Mouse (Mus musculus) kidney, adult 2 months (tissue): ENCODE results near the gene Lpcat2b.
"Not testable (repeated sequence)": the region's sequence is repeated elsewhere in the genome, so short reads cannot be mapped to it uniquely, and the experiment has no call there.

Experiments
- CTCF ChIP-seq: fragments of 200-500 bp; conservative IDR thresholded peaks from 2 replicates; pipeline ENCODE4 v1.5.1; 2011; ENCODE audit warnings: low read depth, mild to moderate bottlenecking, control low read depth, low read length, moderate library complexity, mixed read lengths; ENCODE audit not compliant: insufficient read depth, insufficient read length
- POLR2A ChIP-seq: fragments of 200-500 bp; IDR thresholded peaks from one replicate; pipeline ENCODE4 v1.6.1; 2011; ENCODE audit warnings: low read depth, low read length, control low read depth

DNA sequence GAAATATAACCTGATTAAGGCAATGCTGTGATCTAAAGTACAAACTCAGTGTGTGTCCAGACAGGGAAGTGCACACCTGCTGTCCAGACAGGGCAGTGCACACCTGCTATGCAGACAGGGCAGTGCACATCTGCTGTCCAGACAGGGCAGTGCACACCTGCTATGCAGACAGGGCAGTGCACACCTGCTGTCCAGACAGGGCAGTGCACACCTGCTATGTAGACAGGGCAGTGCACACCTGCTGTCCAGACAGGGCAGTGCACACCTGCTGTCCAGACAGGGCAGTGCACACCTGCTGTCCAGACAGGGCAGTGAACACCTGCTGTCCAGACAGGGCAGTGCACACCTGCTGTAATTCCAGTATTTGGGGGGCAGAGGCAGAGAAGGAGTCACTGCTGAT is 44.9 kb upstream of the Lpcat2b start:
- not testable (repeated sequence) for TF ChIP-seq POLR2A, CTCF
